Mouse (Mus musculus) hindbrain, embryonic 11.5 days (tissue): ENCODE data around the gene Gm20708. TPM values are rescaled to one million over a fixed set of nuclear protein-coding genes. Genes with fewer than 3 reads are reported as not detected.

Source experiments
- ATAC-seq: fragments of 200-750 bp; cut with Nextera tagmentation; 2 replicates; pipeline ENCODE4 v1.8.0; 2017; ENCODE audit warnings: mild to moderate bottlenecking, moderate TSS enrichment, moderate library complexity; ENCODE audit not compliant: low FRiP score
- DNase-seq: peaks from one replicate; pipeline ENCODE4 v3.0.0-alpha.2; 2015; ENCODE audit warnings: low spot score
- H3K27ac ChIP-seq: fragments of 300-500 bp; sonication (generic); 2 replicates; pipeline ENCODE4 v1.5.1; 2014; ENCODE audit warnings: mild to moderate bottlenecking, low read depth, low read length
- H3K27me3 ChIP-seq: fragments of 300-500 bp; sonication (generic); 2 replicates; pipeline ENCODE4 v1.6.1; 2014; ENCODE audit warnings: mild to moderate bottlenecking, low read length, moderate library complexity, mixed read lengths; ENCODE audit not compliant: control insufficient read depth, insufficient read depth
- H3K36me3 ChIP-seq: fragments of 300-500 bp; sonication (generic); 2 replicates; pipeline ENCODE4 v1.6.1; 2014; ENCODE audit warnings: mild to moderate bottlenecking, low read length, moderate library complexity, mixed read lengths; ENCODE audit not compliant: control insufficient read depth, insufficient read depth
- H3K4me1 ChIP-seq: fragments of 300-500 bp; sonication (generic); replicated peaks from 2 replicates; pipeline ENCODE4 v1.6.1; 2014; ENCODE audit warnings: low read length, mixed read lengths; ENCODE audit not compliant: control insufficient read depth, insufficient read depth
- H3K4me2 ChIP-seq: fragments of 300-500 bp; sonication (generic); replicated peaks from 2 replicates; pipeline ENCODE4 v1.6.1; 2014; ENCODE audit warnings: mild to moderate bottlenecking, low read depth, low read length
- H3K4me3 ChIP-seq: fragments of 300-500 bp; sonication (generic); 2 replicates; pipeline ENCODE4 v1.5.1; 2014; ENCODE audit warnings: low read depth, low read length
- H3K9ac ChIP-seq: fragments of 300-500 bp; sonication (generic); 2 replicates; pipeline ENCODE4 v1.6.1; 2014; ENCODE audit warnings: low read depth, low read length
- H3K9me3 ChIP-seq: fragments of 300-500 bp; sonication (generic); 2 replicates; pipeline ENCODE4 v1.6.1; 2016; ENCODE audit warnings: low read length; ENCODE audit not compliant: control insufficient read depth
- WGBS: fragments of 180-500 bp; shearing (Covaris S2); extraction: QIAGEN DNeasy Blood & Tissue Kit; methylation state at CpG from one replicate; pipeline ENCODE4 v1.1.7; 2014; 5-methylcytosine and 5-hydroxymethylcytosine counted together
- polyA plus RNA-seq: library from polyadenylated mRNA; unstranded; fragments of >200 nt; fragmentation: Nextera tagmentation; extraction: Ambion mirVana; gene quantifications from 2 replicates; pipeline ENCODE4 v1.2.1, GENCODE M21; 2014

Gene Gm20708
- polyA plus RNA-seq, 1 experiment from 2014 or later, result 0.83 TPM

- H3K27me3 ChIP-seq, result 0 out of 2 replicates have a peak, but pooled peaks cover 4% of the 10 kb centered on the region
- H3K4me1 ChIP-seq, result peaks cover 7% of the 10 kb centered on the region; the same call in 1 of the 2 replicates
- no peak overlapping the region for H3K9ac ChIP-seq
- H3K36me3 ChIP-seq, result peaks cover 29% of the 10 kb centered on the region
- ATAC-seq (no peak), DNase-seq (no peak)
- H3K4me3 ChIP-seq, result no peak overlapping the region
- no peak overlapping the region for H3K4me2 ChIP-seq
- H3K9me3 ChIP-seq, result no peaks in the 10 kb centered on the region
- H3K27ac ChIP-seq, result no peak overlapping the region
- 95% methylated on average over 9 of the region's 9 CpGs for WGBS
These were observed 44.8 kb downstream of the Gm20708 start for GRCm38 (mm10) chr11:117854241-117854640.

- no peak for DNase-seq
- Histone ChIP-seq H3K9ac (no peak overlapping the region), H3K4me2 (no peak overlapping the region), H3K4me1 (peaks cover under 1% of the 10 kb centered on the region; the same call in 1 of the 2 replicates), H3K27me3 (peaks cover 11% of the 10 kb centered on the region), H3K4me3 (no peak overlapping the region), H3K9me3 (no peaks in the 10 kb centered on the region), H3K27ac (no peak overlapping the region), H3K36me3 (peaks cover 29% of the 10 kb centered on the region)
- no peak for ATAC-seq
- 95% methylated on average over 5 of the region's 5 CpGs for WGBS
These were observed 45.9 kb downstream of the Gm20708 start for GRCm38 (mm10) chr11:117855360-117855759.

- H3K4me1 ChIP-seq, result no peaks in the 10 kb centered on the region; the same call in 1 of the 2 replicates
- WGBS, result 87% methylated on average over 1 of the region's 1 CpGs
- H3K9me3 ChIP-seq, result no peaks in the 10 kb centered on the region
- DNase-seq (no peak), ATAC-seq (no peak)
- no peak overlapping the region for H3K9ac ChIP-seq
- H3K4me3 ChIP-seq, result no peak overlapping the region
- peaks cover 29% of the 10 kb centered on the region for H3K36me3 ChIP-seq
- no peak overlapping the region for H3K27ac ChIP-seq
- H3K27me3 ChIP-seq, result peaks cover 17% of the 10 kb centered on the region
- H3K4me2 ChIP-seq, result no peak overlapping the region
These were observed 46.5 kb downstream of the Gm20708 start for GRCm38 (mm10) chr11:117855975-117856374.

GRCm38 (mm10) chr11:117857462-117857861, 48.0 kb downstream of the Gm20708 start:
- Histone ChIP-seq H3K4me3 (no peak overlapping the region), H3K36me3 (peaks cover 29% of the 10 kb centered on the region), H3K27me3 (peaks cover 20% of the 10 kb centered on the region), H3K9ac (no peak overlapping the region), H3K4me2 (no peak overlapping the region), H3K9me3 (no peaks in the 10 kb centered on the region), H3K27ac (no peak overlapping the region), H3K4me1 (no peaks in the 10 kb centered on the region; the same call in 1 of the 2 replicates)
- DNase-seq, result no peak
- 91% methylated on average over 10 of the region's 10 CpGs for WGBS
- ATAC-seq, result no peak

- ATAC-seq (no peak), DNase-seq (no peak)
- Histone ChIP-seq H3K9ac (no peak overlapping the region), H3K27me3 (peaks cover 20% of the 10 kb centered on the region), H3K4me3 (no peak overlapping the region), H3K4me1 (no peaks in the 10 kb centered on the region; the same call in 1 of the 2 replicates), H3K36me3 (peaks cover 24% of the 10 kb centered on the region), H3K27ac (no peak overlapping the region), H3K9me3 (no peaks in the 10 kb centered on the region), H3K4me2 (no peak overlapping the region)
- WGBS, result 52% methylated on average over 3 of the region's 3 CpGs
These were observed 48.9 kb downstream of the Gm20708 start for GRCm38 (mm10) chr11:117858392-117858791.

- no peak within 1 kb of the TSS for H3K9ac ChIP-seq
- ATAC-seq, result no peak
- peaks cover 18% of the 10 kb centered on the region for H3K36me3 ChIP-seq
- H3K4me1 ChIP-seq, result no peaks in the 10 kb centered on the region; the same call in 1 of the 2 replicates
- H3K4me3 ChIP-seq, result no peak within 1 kb of the TSS
- no peak within 1 kb of the TSS for H3K4me2 ChIP-seq
- WGBS, result 4% methylated on average over 23 of the region's 23 CpGs
- H3K27ac ChIP-seq, result no peak within 1 kb of the TSS
- peak; percentile 29 for DNase-seq
- no peaks in the 10 kb centered on the region for H3K9me3 ChIP-seq
- peaks cover 20% of the 10 kb centered on the region for H3K27me3 ChIP-seq
These were observed 51.1 kb downstream of the Gm20708 start, which contains the start of gene Tmem235 for GRCm38 (mm10) chr11:117860601-117861000. Gene Tmem235 (plus strand): TSS chr11:117860752.

- H3K4me2 ChIP-seq, result no peak overlapping the region
- ATAC-seq (no peak), DNase-seq (no peak)
- peaks cover 7% of the 10 kb centered on the region for H3K4me1 ChIP-seq
- no peak overlapping the region for H3K27ac ChIP-seq
- no peak overlapping the region for H3K9ac ChIP-seq
- WGBS, result 31% methylated on average over 11 of the region's 11 CpGs
- no peaks in the 10 kb centered on the region for H3K9me3 ChIP-seq
- peaks cover 22% of the 10 kb centered on the region for H3K27me3 ChIP-seq
- H3K4me3 ChIP-seq, result no peak overlapping the region
- H3K36me3 ChIP-seq, result no peaks in the 10 kb centered on the region
These were observed 53.8 kb downstream of the Gm20708 start for GRCm38 (mm10) chr11:117863174-117863856.

GRCm38 (mm10) chr11:117864805-117865204, 55.3 kb downstream of the Gm20708 start:
- Histone ChIP-seq H3K27me3 (peaks cover 15% of the 10 kb centered on the region), H3K9ac (no peak overlapping the region), H3K4me2 (no peak overlapping the region), H3K4me3 (no peak overlapping the region), H3K36me3 (no peaks in the 10 kb centered on the region), H3K9me3 (no peaks in the 10 kb centered on the region), H3K4me1 (peaks cover 7% of the 10 kb centered on the region), H3K27ac (no peak overlapping the region)
- ATAC-seq (no peak), DNase-seq (no peak)
- 66% methylated on average over 2 of the region's 2 CpGs for WGBS

GRCm38 (mm10) chr11:117865988-117866387, 56.5 kb downstream of the Gm20708 start:
- H3K4me1 ChIP-seq, result peaks cover 7% of the 10 kb centered on the region
- H3K4me3 ChIP-seq, result no peak overlapping the region
- WGBS, result 27% methylated on average over 6 of the region's 6 CpGs
- DNase-seq (peak; percentile 59), ATAC-seq (peak; percentile 59; the same call in 1 of the 2 replicates)
- no peaks in the 10 kb centered on the region for H3K9me3 ChIP-seq
- peaks cover 5% of the 10 kb centered on the region for H3K27me3 ChIP-seq
- H3K36me3 ChIP-seq, result no peaks in the 10 kb centered on the region
- H3K9ac ChIP-seq, result no peak overlapping the region; the same call in 1 of the 2 replicates
- H3K4me2 ChIP-seq, result no peak overlapping the region
- H3K27ac ChIP-seq, result peak overlapping the region; percentile 48; the same call in 1 of the 2 replicates
